7 mouse cellular contexts compared by ENCODE assay signal in genomic region chr17:36866719-36867527, GRCm38 (mm10). TPM values are rescaled to one million over a fixed set of nuclear protein-coding genes. Genes with fewer than 3 reads are reported as not detected.
DNase-seq lines count a peak whose midpoint lies in the region; ATAC-seq and TF ChIP-seq lines count a peak whose summit lies in the region.

Gene Trim15, minus strand, starts transcription at chr17:36867210.

- DNase-seq in ZHBTc4 (ENCODE audit: low read depth, low spot score) (peak; percentile 57), adipocyte (ENCODE audit: low spot score) (no peak)
- DNase-seq in embryonic facial prominence, embryonic 10.5 days (ENCODE audit: low spot score) = no peak
- DNase-seq in mesoderm, embryonic 11.5 days (ENCODE audit: low read depth, low spot score) = peak; percentile 12
- DNase-seq in adrenal gland, postnatal 14 days = no peak
- no peak for DNase-seq in T-cell, adult 2 months (ENCODE audit: low spot score)

- H3K4me2 ChIP-seq in intestine, postnatal 0 days (replicated peaks; ENCODE audit: low read depth) = peak within 1 kb of the TSS; percentile 80

- peaks cover 8% of the 10 kb centered on the region for H3K4me1 ChIP-seq in embryonic facial prominence, embryonic 10.5 days
- H3K4me1 ChIP-seq in intestine, postnatal 0 days (replicated peaks; ENCODE audit: control insufficient read depth, insufficient read depth, low read length) = no peaks in the 10 kb centered on the region; the same call in 1 of the 2 replicates

- H3K4me3 ChIP-seq in embryonic facial prominence, embryonic 10.5 days = peak within 1 kb of the TSS; percentile 40
- peak within 1 kb of the TSS; percentile 48 for H3K4me3 ChIP-seq in intestine, postnatal 0 days (ENCODE audit: low read depth, low read length)

- no peaks in the 10 kb centered on the region for H3K36me3 ChIP-seq in embryonic facial prominence, embryonic 10.5 days (replicated peaks)
- no peaks in the 10 kb centered on the region; the same call in 1 of the 2 replicates for H3K36me3 ChIP-seq in intestine, postnatal 0 days (ENCODE audit: control insufficient read depth, insufficient read depth)

- WGBS in embryonic facial prominence, embryonic 10.5 days = 15% methylated on average over 29 of the region's 29 CpGs
- WGBS in intestine, postnatal 0 days = 5% methylated on average over 29 of the region's 29 CpGs

- H3K27me3 ChIP-seq in embryonic facial prominence, embryonic 10.5 days (replicated peaks; ENCODE audit: low read depth, poor library complexity, severe bottlenecking) = peaks cover 31% of the 10 kb centered on the region
- no peaks in the 10 kb centered on the region for H3K27me3 ChIP-seq in intestine, postnatal 0 days (replicated peaks; ENCODE audit: control insufficient read depth, insufficient read depth, low read length)

- ATAC-seq in intestine, postnatal 0 days = peak; percentile 98

- no peak within 1 kb of the TSS for H3K27ac ChIP-seq in embryonic facial prominence, embryonic 10.5 days (replicated peaks)
- H3K27ac ChIP-seq in intestine, postnatal 0 days (ENCODE audit: low read depth, low read length) = peak within 1 kb of the TSS; percentile 97

- no peak for TF ChIP-seq CTCF in intestine, postnatal 0 days (IDR thresholded peaks at IDR 0.05; ENCODE audit: low read depth)

- no peaks in the 10 kb centered on the region for H3K9me3 ChIP-seq in embryonic facial prominence, embryonic 10.5 days
- no peaks in the 10 kb centered on the region for H3K9me3 ChIP-seq in intestine, postnatal 0 days (ENCODE audit: control insufficient read depth)

- peak within 1 kb of the TSS; percentile 66 for H3K9ac ChIP-seq in intestine, postnatal 0 days (ENCODE audit: low read depth, low read length)

RNA-seq across cellular contexts. Expression of gene Trim15, which starts in this region (rescaled TPM):
- polyA plus RNA-seq in embryonic facial prominence, embryonic 10.5 days (2016; fragmentation: Nextera tagmentation; extraction: Ambion mirVana) = 0.21 and 0.36 TPM in 2 replicates
- 16.4 and 23.0 TPM in 2 replicates for polyA plus RNA-seq in intestine, postnatal 0 days (2015; fragmentation: Nextera tagmentation; extraction: Ambion mirVana)
- not detected in 2 replicates for total RNA-seq in adrenal gland, postnatal 14 days (2021)

Comparison
In these comparisons a context has a peak if more than half of its experiments do, and no peak if none do; other contexts are left out.
1. RNA of gene Trim15 (polyA plus RNA-seq): 16.4 to 23.0 TPM in intestine, postnatal 0 days; 0.21 to 0.36 TPM in embryonic facial prominence, embryonic 10.5 days; every median in the first group is over 10 times any median in the second.
2. DNase-seq: peak in ZHBTc4 (single experiment) and mesoderm, embryonic 11.5 days (single experiment); none in embryonic facial prominence, embryonic 10.5 days (single experiment), adipocyte (single experiment), adrenal gland, postnatal 14 days (single experiment) and T-cell, adult 2 months (single experiment).